Mouse (Mus musculus) hindbrain, embryonic 15.5 days (tissue): ENCODE data around the gene Camk2n1. TPM values are rescaled to one million over a fixed set of nuclear protein-coding genes. Genes with fewer than 3 reads are reported as not detected.
"Not testable (repeated sequence)": the region's sequence is repeated elsewhere in the genome, so short reads cannot be mapped to it uniquely, and the experiment has no call there.

Source experiments
- ATAC-seq: fragments of 200-750 bp; cut with Nextera tagmentation; 2 replicates; pipeline ENCODE4 v1.8.0; 2017; ENCODE audit warnings: low read depth, moderate number of reproducible peaks, moderate TSS enrichment; ENCODE audit not compliant: low FRiP score
- H3K27ac ChIP-seq: fragments of 300-500 bp; sonication (generic); replicated peaks from 2 replicates; pipeline ENCODE4 v1.5.1; 2015; ENCODE audit warnings: mild to moderate bottlenecking, inconsistent platforms
- H3K27me3 ChIP-seq: fragments of 300-500 bp; sonication (generic); 2 replicates; pipeline ENCODE4 v1.6.1; 2015; ENCODE audit warnings: control low read depth, inconsistent platforms
- H3K36me3 ChIP-seq: fragments of 300-500 bp; sonication (generic); 2 replicates; pipeline ENCODE4 v1.6.1; 2015; ENCODE audit warnings: control low read depth, inconsistent platforms
- H3K4me1 ChIP-seq: fragments of 300-500 bp; sonication (generic); replicated peaks from 2 replicates; pipeline ENCODE4 v1.6.1; 2015; ENCODE audit warnings: control low read depth, inconsistent platforms
- H3K4me2 ChIP-seq: fragments of 300-500 bp; sonication (generic); 2 replicates; pipeline ENCODE4 v1.6.1; 2015; ENCODE audit warnings: moderate library complexity, mild to moderate bottlenecking, inconsistent platforms
- H3K4me3 ChIP-seq: fragments of 300-500 bp; sonication (generic); 2 replicates; pipeline ENCODE4 v1.5.1; 2015; ENCODE audit warnings: mild to moderate bottlenecking, inconsistent platforms
- H3K9ac ChIP-seq: fragments of 300-500 bp; sonication (generic); 2 replicates; pipeline ENCODE4 v1.6.1; 2015; ENCODE audit warnings: inconsistent platforms
- H3K9me3 ChIP-seq: fragments of 300-500 bp; sonication (generic); 2 replicates; pipeline ENCODE4 v1.6.1; 2016; ENCODE audit warnings: control low read depth, inconsistent platforms
- WGBS: fragments of 180-500 bp; shearing (Covaris S2); methylation state at CpG from one replicate; pipeline ENCODE4 v1.1.7; 2015; 5-methylcytosine and 5-hydroxymethylcytosine counted together
- polyA plus RNA-seq: library from polyadenylated mRNA; unstranded; fragments of >200 nt; fragmentation: Nextera tagmentation; extraction: Ambion mirVana; gene quantifications from 2 replicates; pipeline ENCODE4 v1.2.1, GENCODE M21; 2015

Gene Camk2n1
- polyA plus RNA-seq, 1 experiment from 2014 or later = 16.9 TPM

DNA sequence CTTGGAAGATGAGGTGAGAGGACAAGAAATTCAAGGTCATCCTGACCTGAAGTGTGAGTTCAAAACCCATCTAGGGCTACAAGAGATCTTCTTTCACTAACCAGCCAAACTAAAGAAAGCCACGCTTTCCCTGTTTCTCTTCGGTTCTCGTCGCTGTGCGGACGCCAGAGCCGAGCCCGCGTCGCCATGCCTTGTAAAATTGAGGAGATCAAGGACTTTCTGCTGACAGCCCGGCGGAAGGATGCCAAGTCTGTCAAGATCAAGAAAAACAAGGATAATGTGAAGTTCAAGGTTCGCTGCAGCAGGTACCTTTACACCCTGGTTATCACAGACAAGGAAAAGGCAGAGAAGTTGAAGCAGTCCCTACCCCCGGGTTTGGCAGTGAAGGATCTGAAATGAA, 28.5 kb upstream of the Camk2n1 start:
- H3K36me3 ChIP-seq, ATAC-seq, H3K27me3 ChIP-seq, H3K9ac ChIP-seq, H3K4me3 ChIP-seq, H3K9me3 ChIP-seq, H3K4me2 ChIP-seq, H3K27ac ChIP-seq, H3K4me1 ChIP-seq: not testable (repeated sequence)
- 91% methylated on average over 14 of the region's 14 CpGs for WGBS

DNA sequence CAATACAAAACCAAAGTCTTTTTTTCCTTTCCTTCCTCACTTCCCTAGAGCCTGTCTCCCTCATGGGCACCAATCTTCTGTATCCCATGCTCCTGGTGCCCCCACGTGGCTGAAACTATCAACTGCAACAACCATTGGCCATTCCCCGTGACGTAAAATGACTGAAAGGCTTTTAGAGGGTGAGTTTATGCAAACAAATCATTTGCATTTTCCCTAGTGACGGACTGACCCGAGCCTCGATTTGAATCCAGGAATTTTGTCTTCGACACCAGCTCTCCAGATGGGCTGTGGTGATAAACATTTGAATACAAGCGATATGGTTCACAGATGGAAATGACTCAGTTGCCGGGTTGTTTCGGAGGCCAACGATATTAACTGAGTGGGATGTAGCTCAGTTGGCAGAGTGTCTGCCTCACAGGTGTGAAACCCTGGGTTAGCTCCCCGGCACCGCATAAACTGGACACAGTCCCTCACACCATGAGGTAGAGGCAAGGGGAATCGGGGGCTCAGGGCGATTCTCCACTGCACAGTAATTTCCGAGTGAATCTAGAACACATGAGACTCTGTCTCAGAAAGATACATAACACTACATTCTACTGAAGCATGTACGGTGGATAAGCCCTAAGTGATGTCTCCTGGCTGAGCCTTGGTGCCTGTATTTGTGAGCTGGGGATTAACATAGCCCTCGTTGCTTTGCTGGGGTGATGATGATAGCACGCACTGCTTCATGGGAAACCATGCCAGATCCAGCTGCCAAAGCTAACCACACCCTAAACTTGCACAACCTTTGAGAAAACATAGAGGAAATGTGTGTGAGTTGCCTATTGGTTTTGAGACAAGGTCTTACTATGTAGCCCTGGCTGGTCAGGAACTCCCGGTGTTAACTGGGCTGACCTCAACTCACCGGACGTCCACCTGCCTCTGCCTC, 27.1 kb upstream of the Camk2n1 start:
- H3K27me3 ChIP-seq = peaks cover 4% of the 10 kb centered on the region; the same call in 1 of the 2 replicates
- no peaks in the 10 kb centered on the region for H3K36me3 ChIP-seq
- no peak overlapping the region for H3K27ac ChIP-seq
- H3K4me1 ChIP-seq = no peaks in the 10 kb centered on the region
- H3K9me3 ChIP-seq = no peaks in the 10 kb centered on the region
- no peak for ATAC-seq
- no peak overlapping the region for H3K4me3 ChIP-seq
- H3K4me2 ChIP-seq = peak overlapping the region; percentile 42
- no peak overlapping the region for H3K9ac ChIP-seq
- WGBS = 42% methylated on average over 22 of the region's 22 CpGs

DNA sequence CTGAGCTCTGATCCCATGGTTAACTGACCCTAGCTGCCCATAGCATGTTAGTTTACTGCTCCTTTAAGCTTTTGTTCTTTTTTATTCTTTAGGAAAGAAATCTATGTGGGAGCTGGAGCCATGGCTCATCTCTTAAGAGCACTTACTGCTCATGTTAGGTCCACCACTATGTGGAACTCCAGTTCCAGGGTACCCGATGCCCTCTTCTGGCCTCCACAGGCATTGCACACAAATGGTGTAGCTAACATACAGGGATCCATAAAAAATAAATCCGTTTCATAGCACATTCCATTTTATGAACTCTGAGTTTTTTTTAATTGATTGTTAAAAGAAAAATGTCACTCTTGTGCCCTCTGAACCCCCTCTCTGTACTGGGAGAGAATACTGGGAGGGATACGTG, 24.3 kb upstream of the Camk2n1 start:
- Histone ChIP-seq H3K27ac (no peak overlapping the region), H3K4me3 (no peak overlapping the region), H3K27me3 (peaks cover 4% of the 10 kb centered on the region; the same call in 1 of the 2 replicates), H3K36me3 (no peaks in the 10 kb centered on the region), H3K9me3 (no peaks in the 10 kb centered on the region), H3K9ac (no peak overlapping the region), H3K4me2 (no peak overlapping the region), H3K4me1 (no peaks in the 10 kb centered on the region)
- ATAC-seq = no peak
- 41% methylated on average over 3 of the region's 3 CpGs for WGBS

DNA sequence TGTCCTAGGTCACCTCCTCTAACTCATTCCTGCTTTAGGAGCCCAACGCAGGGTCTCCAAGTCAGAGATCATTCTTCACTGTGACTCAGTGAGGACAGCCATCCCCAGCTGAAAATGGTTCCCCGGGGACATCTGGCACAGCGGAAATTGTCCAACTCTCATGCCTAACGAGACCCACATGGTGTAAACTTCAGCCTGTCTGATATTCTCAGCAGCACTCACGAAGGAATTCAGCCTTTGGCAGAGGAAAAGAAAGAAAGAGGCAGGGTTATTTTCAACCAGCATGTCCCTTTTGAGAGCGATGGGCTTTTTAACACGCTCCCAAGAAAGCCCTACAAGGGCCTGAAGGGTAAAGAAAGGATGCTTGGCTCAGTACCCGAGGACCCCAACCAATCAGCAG, 22.8 kb upstream of the Camk2n1 start:
- Histone ChIP-seq H3K4me3 (no peak overlapping the region), H3K9ac (no peak overlapping the region), H3K36me3 (peaks cover under 1% of the 10 kb centered on the region; the same call in 1 of the 2 replicates), H3K27me3 (peaks cover 4% of the 10 kb centered on the region; the same call in 1 of the 2 replicates), H3K4me1 (peaks cover 15% of the 10 kb centered on the region), H3K4me2 (no peak overlapping the region), H3K9me3 (no peaks in the 10 kb centered on the region), H3K27ac (no peak overlapping the region)
- no peak for ATAC-seq
- WGBS = 54% methylated on average over 8 of the region's 8 CpGs

DNA sequence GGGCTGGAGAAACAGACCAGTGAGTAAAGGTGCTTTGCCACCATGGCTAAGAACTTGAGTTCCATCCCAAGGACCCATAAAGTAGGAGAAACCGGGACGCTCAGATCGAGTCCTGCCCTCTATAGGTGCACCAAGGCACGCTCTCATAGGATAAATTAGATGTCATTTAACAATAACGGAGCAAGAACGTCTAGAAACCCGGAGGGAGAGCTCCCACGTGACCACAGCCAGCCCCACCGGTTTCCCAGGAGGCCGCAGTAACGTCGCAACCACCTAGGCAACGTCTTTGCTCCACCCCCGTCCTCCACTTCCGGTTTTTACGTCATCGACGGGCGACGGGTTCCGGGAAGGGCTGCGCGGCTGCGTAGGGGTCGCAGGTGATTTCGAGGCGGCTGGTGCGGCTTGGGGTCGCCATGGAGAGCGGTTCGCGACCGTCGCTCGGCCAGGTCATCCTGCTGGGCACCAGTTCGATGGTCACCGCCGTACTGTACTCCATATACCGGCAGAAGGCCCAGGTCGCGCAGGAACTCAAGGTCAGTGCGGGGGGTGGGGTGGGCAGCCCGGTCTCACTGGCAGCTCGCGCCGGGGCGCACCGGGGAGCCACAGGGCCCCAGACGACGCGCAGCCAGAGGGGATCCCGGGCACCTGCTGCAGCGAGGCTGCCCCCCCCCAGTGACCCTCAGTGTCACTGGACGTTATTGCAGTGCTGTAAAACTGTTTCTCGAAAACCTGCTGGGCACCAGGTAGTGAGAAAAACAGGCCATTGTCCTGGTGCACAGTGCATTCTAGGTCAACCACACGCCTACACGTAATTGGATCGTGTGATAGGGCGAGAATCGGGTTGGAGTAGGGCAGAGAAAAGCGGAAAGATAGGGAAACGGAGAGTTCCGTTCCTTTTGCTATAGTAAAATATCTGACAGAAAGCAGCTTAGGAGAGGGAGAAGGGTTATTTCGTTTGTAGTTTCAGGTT, 19.5 kb upstream of the Camk2n1 start, which contains the start of gene Mul1:
TSS of gene Mul1 (plus strand) at position 325 of the 970 bp plus-strand sequence.
- no peaks in the 10 kb centered on the region for H3K27me3 ChIP-seq
- H3K36me3 ChIP-seq = peaks cover 28% of the 10 kb centered on the region
- H3K4me2 ChIP-seq = peak within 1 kb of the TSS; percentile 92
- peak within 1 kb of the TSS; percentile 85 for H3K27ac ChIP-seq
- H3K4me1 ChIP-seq = peaks cover 19% of the 10 kb centered on the region
- 1% methylated on average over 64 of the region's 64 CpGs for WGBS
- peak within 1 kb of the TSS; percentile 98 for H3K4me3 ChIP-seq
- peak; percentile 93 for ATAC-seq
- H3K9ac ChIP-seq = peak within 1 kb of the TSS; percentile 91
- no peaks in the 10 kb centered on the region for H3K9me3 ChIP-seq

DNA sequence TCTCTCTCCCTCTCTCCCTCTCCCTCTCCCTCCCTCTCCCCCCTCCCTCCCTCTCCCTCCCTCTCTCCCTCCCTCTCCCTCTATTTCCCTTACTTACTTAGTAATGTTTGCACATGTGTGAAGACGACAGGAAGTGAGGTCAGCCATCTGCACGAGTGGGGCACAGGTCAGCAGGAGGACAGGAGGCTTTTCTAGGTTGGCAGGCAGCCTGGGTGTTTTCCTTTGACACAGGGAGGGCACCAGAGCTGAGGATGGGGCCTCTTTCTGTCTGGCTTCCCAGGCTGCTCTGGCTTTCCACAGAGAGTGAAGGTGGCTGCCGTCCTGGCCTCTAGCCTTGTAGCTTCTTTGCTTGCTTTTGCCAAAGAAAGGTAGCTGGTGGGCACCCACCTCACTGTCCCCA, 14.1 kb upstream of the Camk2n1 start:
- Histone ChIP-seq H3K27ac (no peak overlapping the region), H3K36me3 (peaks cover 43% of the 10 kb centered on the region), H3K9me3 (no peaks in the 10 kb centered on the region), H3K4me1 (peaks cover 17% of the 10 kb centered on the region), H3K4me2 (no peak overlapping the region), H3K9ac (no peak overlapping the region), H3K4me3 (no peak overlapping the region), H3K27me3 (no peaks in the 10 kb centered on the region)
- no peak for ATAC-seq
- WGBS = 82% methylated on average over 3 of the region's 3 CpGs

DNA sequence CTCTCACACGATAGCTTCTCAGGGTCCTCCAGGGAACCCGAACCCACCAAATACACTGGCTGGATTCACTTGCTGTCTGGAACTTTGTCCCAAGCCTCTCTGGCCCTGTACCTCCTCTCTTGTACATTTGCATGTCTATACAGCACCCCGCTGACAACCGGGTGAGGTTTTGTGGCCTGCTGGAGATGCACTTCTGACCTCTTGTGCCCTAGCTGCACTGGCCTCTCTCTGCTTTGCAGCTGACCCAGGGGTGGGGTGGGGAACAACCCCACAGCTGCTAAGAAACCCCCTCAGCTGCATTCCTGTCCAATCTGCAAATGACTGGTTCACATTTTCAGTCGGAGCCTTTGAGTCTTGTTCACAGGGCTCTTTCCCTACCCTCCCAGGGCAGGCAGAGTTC, 9.2 kb upstream of the Camk2n1 start:
- Histone ChIP-seq H3K4me3 (no peak overlapping the region), H3K36me3 (peaks cover 14% of the 10 kb centered on the region), H3K9me3 (no peaks in the 10 kb centered on the region), H3K4me2 (no peak overlapping the region), H3K9ac (no peak overlapping the region), H3K27ac (no peak overlapping the region), H3K4me1 (peaks cover 26% of the 10 kb centered on the region), H3K27me3 (no peaks in the 10 kb centered on the region)
- WGBS = 7% methylated on average over 5 of the region's 5 CpGs
- no peak for ATAC-seq

DNA sequence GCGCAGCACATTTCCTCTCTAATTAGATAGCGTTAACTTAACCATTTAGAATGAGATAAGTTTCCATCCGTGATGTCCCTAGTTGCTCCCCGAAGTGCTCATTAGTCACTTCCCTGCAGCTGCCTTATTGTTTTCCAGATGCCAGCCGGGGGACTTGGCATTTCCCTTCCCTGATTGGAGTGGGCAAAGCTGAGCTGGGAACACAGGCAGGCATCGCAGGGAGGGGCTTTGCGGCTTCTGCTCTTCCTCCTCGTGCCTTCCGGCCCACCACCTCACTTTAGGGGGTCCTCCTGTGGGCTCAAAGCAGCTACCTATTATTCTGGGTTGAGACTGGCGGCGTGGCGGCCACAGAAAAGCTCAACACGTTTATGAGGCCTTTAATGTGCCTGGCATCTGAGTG, 7.1 kb upstream of the Camk2n1 start:
- Histone ChIP-seq H3K9ac (no peak overlapping the region), H3K4me1 (peaks cover 26% of the 10 kb centered on the region), H3K27ac (peak overlapping the region; percentile 68), H3K4me2 (peak overlapping the region; percentile 30), H3K36me3 (no peaks in the 10 kb centered on the region), H3K4me3 (no peak overlapping the region), H3K9me3 (no peaks in the 10 kb centered on the region), H3K27me3 (no peaks in the 10 kb centered on the region)
- 15% methylated on average over 13 of the region's 13 CpGs for WGBS
- ATAC-seq = peak; percentile 50

DNA sequence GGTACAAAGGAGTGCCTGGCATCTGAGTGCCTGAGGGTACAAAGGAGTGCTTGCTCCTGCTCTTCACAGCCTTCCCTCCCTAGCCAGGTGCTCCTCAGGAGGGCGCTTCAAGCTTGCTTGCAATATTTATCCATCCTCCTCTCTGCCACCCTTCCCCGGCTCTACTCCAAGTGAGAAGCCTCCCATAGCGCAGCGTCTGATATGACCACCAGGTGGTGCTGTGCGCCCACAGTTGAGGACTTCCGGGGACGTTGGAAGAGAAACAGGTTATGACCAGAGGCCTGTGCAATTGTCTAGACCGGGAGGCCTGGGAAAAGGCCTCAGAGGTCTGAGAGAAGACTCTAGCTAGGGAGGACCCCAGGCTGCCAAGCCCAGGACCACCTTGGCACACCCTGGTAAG, 6.7 kb upstream of the Camk2n1 start:
- H3K27ac ChIP-seq = peak overlapping the region; percentile 68
- peak; percentile 88 for ATAC-seq
- no peak overlapping the region for H3K9ac ChIP-seq
- no peaks in the 10 kb centered on the region for H3K9me3 ChIP-seq
- no peaks in the 10 kb centered on the region for H3K27me3 ChIP-seq
- 0% methylated on average over 8 of the region's 8 CpGs for WGBS
- H3K4me1 ChIP-seq = peaks cover 26% of the 10 kb centered on the region
- H3K4me3 ChIP-seq = no peak overlapping the region
- no peaks in the 10 kb centered on the region for H3K36me3 ChIP-seq
- peak overlapping the region; percentile 30; the same call in 1 of the 2 replicates for H3K4me2 ChIP-seq

DNA sequence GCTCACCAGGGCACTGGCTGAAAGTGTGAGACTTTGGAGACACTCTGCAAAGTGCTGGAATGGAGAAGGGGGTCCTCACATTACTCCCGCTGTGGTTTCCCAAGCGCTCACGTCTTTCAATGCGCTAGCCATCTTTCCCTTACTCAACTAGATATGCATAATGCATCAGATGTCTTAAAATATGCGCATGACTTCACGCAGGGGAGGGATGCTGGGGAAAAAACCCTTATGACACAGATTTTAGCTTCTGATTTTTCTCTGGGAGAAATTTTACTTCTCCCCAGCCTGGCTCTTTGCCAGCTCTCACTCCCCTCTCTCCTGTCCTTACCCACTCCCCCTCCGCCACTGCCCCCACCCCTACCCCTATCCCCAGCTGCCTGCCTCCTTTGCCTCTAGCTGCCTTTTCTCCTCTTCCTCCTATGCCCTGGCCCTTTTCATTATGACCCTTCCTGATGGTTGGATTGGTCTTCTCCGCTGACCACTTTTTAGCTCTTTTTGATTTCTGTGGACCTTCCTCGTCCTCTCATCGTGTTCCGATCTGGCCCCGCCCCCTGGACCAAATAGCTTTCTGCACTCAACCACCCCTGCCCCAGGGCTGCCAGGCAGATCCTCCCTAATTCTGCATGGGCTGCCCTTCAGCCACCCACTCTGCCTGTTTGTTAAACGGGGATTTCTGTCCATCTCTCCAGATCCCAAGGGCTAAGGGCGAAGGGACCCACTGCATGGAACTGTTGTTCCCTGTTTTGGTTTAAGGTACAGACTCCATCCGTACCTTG, 6.1 kb upstream of the Camk2n1 start:
- H3K4me2 ChIP-seq = peak overlapping the region; percentile 3; the same call in 1 of the 2 replicates
- WGBS = 27% methylated on average over 15 of the region's 15 CpGs
- no peaks in the 10 kb centered on the region for H3K36me3 ChIP-seq
- no peaks in the 10 kb centered on the region for H3K27me3 ChIP-seq
- H3K4me3 ChIP-seq = no peak overlapping the region
- H3K4me1 ChIP-seq = peaks cover 31% of the 10 kb centered on the region
- peak overlapping the region; percentile 68 for H3K27ac ChIP-seq
- no peaks in the 10 kb centered on the region for H3K9me3 ChIP-seq
- 0 out of 2 replicates have a peak overlapping the region, but pooled peaks have one; percentile 23 for H3K9ac ChIP-seq
- ATAC-seq = no peak

DNA sequence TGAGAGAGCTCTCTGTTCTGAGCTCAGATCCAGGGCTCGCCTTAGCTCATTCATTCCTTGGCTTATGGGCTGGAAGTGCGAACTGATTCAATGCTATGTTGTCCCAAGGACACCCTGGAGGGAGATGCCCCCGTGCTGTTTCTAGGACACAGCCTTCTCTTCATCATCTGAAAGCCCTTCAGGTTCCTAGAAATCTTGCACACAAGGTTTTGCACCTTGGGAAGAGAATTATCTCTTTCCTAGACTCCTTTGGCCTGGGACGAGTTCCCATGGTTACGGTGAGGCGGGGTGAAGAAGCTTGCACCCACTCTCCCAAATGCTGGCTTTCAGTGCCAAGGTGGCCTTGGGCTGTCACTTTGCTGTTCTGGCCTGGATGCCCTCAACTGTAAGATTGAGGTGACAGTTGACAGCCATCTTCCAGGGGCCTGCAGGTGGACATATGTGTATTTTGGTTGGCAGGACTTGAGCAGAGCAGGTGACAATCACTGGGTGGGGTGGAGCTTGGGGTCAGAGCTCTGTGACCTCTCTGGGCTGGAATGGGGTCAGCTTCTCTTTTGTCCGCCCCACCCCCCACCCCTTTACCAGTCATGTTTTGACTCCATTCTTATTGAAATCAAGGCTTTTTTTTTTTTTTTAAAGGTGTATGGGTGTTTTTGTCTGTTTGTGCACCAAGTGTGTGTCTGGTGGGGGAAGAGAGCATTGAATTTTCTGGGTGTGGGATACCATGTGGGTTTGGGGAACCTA, 5.1 kb upstream of the Camk2n1 start:
- Histone ChIP-seq H3K36me3 (no peaks in the 10 kb centered on the region), H3K9me3 (no peaks in the 10 kb centered on the region), H3K4me3 (no peak overlapping the region), H3K27me3 (no peaks in the 10 kb centered on the region), H3K27ac (no peak overlapping the region), H3K4me2 (no peak overlapping the region), H3K9ac (no peak overlapping the region), H3K4me1 (peaks cover 41% of the 10 kb centered on the region)
- no peak for ATAC-seq
- 37% methylated on average over 7 of the region's 7 CpGs for WGBS
